Mouse (Mus musculus) lung, postnatal 0 days (tissue): Measurements from ENCODE around the gene Timm22.

Source experiments
- CTCF ChIP-seq: IDR thresholded peaks from 2 replicates; pipeline ENCODE4 v1.5.1; 2016; ENCODE audit warnings: antibody characterized with exemption, mild to moderate bottlenecking
- EP300 ChIP-seq: IDR thresholded peaks from 2 replicates; pipeline ENCODE4 v1.6.1; 2016; ENCODE audit warnings: antibody characterized with exemption, mild to moderate bottlenecking, control low read depth

DNA sequence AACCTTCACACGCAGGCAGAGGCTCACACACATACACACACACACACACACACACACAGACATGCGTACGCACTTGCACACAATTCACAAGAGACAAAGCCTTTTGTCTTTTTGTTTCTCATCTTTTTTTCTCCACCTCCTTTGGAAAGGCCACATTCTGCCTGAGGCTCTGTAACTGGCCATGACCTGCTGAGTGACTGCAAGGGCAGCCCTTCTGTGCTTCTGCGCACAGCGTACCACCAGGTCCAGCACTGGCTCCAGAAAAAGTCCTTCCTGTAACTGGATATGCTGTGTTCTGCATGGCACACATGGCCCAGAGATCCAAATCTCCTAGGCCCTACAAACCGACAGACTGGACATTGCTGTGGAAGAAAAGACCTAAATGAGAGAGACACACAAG is 46.5 kb upstream of the Timm22 start:
- TF ChIP-seq CTCF (no peak), EP300 (no peak)
